Mouse (Mus musculus): Measurements from ENCODE around the gene Nes. TPM values are rescaled to one million over a fixed set of nuclear protein-coding genes. Genes with fewer than 3 reads are reported as not detected.

Nes gene
- polyA plus RNA-seq, 1 experiment from 2014 or later: 20.0 TPM

DNA sequence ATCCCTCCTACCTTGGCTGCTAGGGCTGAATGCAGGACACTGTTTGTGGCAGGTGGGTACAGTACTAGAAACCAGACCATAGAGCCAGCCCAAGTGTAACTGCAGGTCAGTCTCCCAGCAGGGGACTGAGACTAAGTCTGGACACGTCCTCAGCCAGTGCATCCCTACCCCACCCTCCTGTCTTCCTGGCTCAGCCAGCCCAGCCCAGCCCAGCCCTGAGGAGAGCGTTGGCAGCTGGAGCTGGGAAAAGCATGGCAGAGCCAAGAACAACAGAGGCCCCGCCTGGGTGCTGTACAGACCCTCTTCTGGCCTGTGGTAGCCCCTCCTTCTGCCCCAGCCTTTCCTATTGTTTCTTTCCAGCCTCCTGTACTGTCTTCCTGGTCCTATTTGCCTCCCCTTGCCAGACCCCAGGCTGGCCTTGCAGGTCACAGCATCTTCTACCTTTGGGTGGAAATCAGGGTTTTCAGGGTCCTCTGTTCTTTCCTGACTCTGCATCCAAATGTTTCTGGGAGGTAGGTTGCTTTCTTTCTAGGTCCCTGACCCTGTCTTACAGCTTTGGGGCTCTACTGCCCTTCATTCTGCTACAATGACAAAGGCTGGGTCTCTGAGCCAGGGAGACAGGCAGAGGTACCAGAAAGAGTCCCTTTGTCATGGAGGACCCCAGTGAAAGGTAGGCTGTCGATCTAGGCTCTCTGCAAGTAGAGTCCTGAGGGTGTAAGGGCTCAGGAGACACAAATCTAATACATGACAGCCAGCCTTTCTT lies 25.9 kb upstream of the Nes start:
- Histone ChIP-seq H3K9me3 (no peaks in the 10 kb centered on the region), H3K36me3 (peaks cover 21% of the 10 kb centered on the region), H3K27ac (no peak overlapping the region), H3K9ac (no peak overlapping the region), H3K4me2 (replicated peaks) (no peak overlapping the region), H3K4me1 (replicated peaks) (peaks cover 27% of the 10 kb centered on the region), H3K27me3 (replicated peaks) (peaks cover 28% of the 10 kb centered on the region), H3K4me3 (replicated peaks) (no peak overlapping the region)
- ATAC-seq: no peak
- 33% methylated on average over 4 of the region's 4 CpGs for WGBS

GRCm38 (mm10) chr3:87945781-87946540 lies 24.9 kb upstream of the Nes start:
- WGBS: 45% methylated on average over 12 of the region's 12 CpGs

GRCm38 (mm10) chr3:87946541-87946860 lies 24.4 kb upstream of the Nes start:
- Histone ChIP-seq H3K4me1 (replicated peaks) (peaks cover 28% of the 10 kb centered on the region), H3K4me2 (replicated peaks) (no peak overlapping the region), H3K9me3 (no peaks in the 10 kb centered on the region), H3K27ac (no peak overlapping the region), H3K4me3 (replicated peaks) (no peak overlapping the region), H3K9ac (no peak overlapping the region; the same call in 1 of the 2 replicates), H3K36me3 (peaks cover 11% of the 10 kb centered on the region; the same call in 1 of the 2 replicates), H3K27me3 (replicated peaks) (peaks cover 33% of the 10 kb centered on the region)
- 45% methylated on average over 1 of the region's 1 CpGs for WGBS
- ATAC-seq: no peak

More at GRCm38 (mm10) chr3:87945781-87946540, 24.9 kb upstream of the Nes start:
- no peak for ATAC-seq
- no peak overlapping the region for H3K27ac ChIP-seq
- H3K36me3 ChIP-seq: peaks cover 17% of the 10 kb centered on the region
- H3K4me3 ChIP-seq (replicated peaks): no peak overlapping the region
- H3K9ac ChIP-seq: no peak overlapping the region
- no peaks in the 10 kb centered on the region for H3K9me3 ChIP-seq
- no peak overlapping the region for H3K4me2 ChIP-seq (replicated peaks)
- peaks cover 31% of the 10 kb centered on the region for H3K27me3 ChIP-seq (replicated peaks)
- peaks cover 27% of the 10 kb centered on the region for H3K4me1 ChIP-seq (replicated peaks)

- ATAC-seq: no peak
- Histone ChIP-seq H3K4me2 (replicated peaks) (peak overlapping the region; percentile 59), H3K27ac (no peak overlapping the region), H3K4me1 (replicated peaks) (peaks cover 34% of the 10 kb centered on the region), H3K36me3 (peaks cover 4% of the 10 kb centered on the region; the same call in 1 of the 2 replicates), H3K27me3 (replicated peaks) (peaks cover 35% of the 10 kb centered on the region), H3K9ac (peak overlapping the region; percentile 22; the same call in 1 of the 2 replicates), H3K9me3 (no peaks in the 10 kb centered on the region), H3K4me3 (replicated peaks) (peak overlapping the region; percentile 19)
- 9% methylated on average over 26 of the region's 26 CpGs for WGBS
Observed at GRCm38 (mm10) chr3:87947056-87947810, 23.6 kb upstream of the Nes start.

- Histone ChIP-seq H3K27ac (no peak overlapping the region), H3K9ac (peak overlapping the region; percentile 22; the same call in 1 of the 2 replicates), H3K4me3 (replicated peaks) (peak overlapping the region; percentile 19), H3K36me3 (no peaks in the 10 kb centered on the region), H3K4me2 (replicated peaks) (peak overlapping the region; percentile 59), H3K9me3 (no peaks in the 10 kb centered on the region), H3K27me3 (replicated peaks) (peaks cover 37% of the 10 kb centered on the region), H3K4me1 (replicated peaks) (peaks cover 36% of the 10 kb centered on the region)
- 3% methylated on average over 17 of the region's 17 CpGs for WGBS
- no peak for ATAC-seq
Observed at GRCm38 (mm10) chr3:87947811-87948199, 23.1 kb upstream of the Nes start.

DNA sequence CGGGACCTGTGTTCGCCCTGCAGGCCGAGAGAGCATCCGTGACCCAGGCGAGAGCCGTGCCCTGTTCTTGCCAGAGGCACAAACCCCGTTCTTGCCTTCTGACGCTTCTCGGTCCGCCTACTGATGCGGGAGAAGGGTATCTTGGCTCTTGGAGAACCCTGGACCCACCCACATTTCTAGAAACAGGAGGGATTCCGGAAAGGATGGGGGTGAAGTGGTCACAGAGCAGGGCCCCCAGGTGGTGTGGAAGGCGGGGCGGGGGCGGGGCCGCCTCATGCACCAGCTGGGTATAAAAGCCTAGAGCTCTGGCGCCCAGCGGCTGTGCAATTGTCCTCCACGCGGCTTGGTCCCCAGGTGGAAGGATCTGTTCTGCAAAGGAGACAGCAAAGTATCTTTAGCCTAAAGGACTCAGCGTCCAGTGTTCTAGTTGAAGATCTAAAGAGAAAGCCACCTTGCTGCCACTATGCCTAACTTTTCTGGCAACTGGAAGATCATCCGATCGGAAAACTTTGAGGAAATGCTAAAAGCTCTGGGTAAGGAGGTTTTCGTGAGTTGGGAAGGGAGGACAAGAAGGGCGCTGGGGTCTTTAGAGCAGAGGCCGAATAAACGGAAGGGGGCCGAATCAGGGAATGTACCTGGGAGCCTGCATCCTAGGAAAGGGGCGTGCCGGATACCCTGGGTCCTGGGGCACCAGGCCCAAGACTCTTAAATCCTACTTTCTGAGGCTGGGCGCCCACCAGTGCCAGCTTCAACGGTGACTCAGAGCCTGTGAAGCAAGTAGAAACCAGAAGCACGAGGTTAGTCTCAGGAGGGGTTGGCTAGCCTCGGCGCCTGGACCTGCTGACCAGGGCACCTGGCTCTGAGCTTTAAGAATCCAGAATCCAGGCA lies 22.3 kb upstream of the Nes start, which contains the start of gene Crabp2:
Gene Crabp2, plus strand, starts transcription at position 289 of the 888 bp plus-strand sequence.
- Histone ChIP-seq H3K27ac (no peak within 1 kb of the TSS), H3K4me2 (replicated peaks) (peak within 1 kb of the TSS; percentile 59), H3K4me1 (replicated peaks) (peaks cover 36% of the 10 kb centered on the region), H3K4me3 (replicated peaks) (peak within 1 kb of the TSS; percentile 19), H3K36me3 (no peaks in the 10 kb centered on the region), H3K9me3 (no peaks in the 10 kb centered on the region), H3K9ac (peak within 1 kb of the TSS; percentile 22; the same call in 1 of the 2 replicates), H3K27me3 (replicated peaks) (peaks cover 39% of the 10 kb centered on the region)
- 0 out of 2 replicates have a peak, but pooled peaks have one; percentile 20 for ATAC-seq
- WGBS: 6% methylated on average over 35 of the region's 35 CpGs

DNA sequence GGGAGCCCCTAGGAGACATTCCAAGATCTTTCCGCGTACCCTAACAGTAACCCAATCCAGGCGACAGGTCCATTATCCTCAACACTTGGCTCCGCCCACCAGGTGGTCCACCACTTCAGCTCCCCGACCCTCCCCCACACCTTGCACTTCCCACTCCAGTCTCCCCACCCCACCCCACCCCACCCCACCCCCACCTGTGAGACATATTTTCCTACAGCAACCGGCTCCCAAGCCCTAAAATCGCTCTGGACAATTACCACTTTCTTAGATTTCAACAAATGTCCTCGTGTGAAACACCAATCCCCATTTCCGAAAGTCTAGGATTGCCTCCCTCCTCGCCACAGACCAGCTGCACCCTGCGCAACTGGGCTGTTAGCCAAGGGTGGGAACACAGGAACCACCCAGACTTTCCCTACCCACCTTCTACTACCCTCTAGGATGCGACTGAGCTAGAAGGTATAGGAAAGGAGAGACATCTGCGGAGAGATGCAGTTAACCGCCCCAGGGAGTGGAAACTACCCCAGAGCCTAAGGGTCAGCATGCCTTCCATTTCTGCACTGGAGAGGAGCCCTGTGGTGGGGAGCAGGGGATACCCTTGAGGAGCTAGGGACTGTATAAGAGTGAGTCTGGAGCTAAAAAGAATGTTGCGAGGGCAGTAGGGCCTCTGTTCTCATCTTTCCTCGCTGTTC lies 21.5 kb upstream of the Nes start:
- ATAC-seq: no peak
- no peaks in the 10 kb centered on the region for H3K9me3 ChIP-seq
- peaks cover 36% of the 10 kb centered on the region for H3K4me1 ChIP-seq (replicated peaks)
- no peak overlapping the region for H3K9ac ChIP-seq
- H3K4me2 ChIP-seq (replicated peaks): peak overlapping the region; percentile 59
- H3K36me3 ChIP-seq: no peaks in the 10 kb centered on the region
- 23% methylated on average over 16 of the region's 16 CpGs for WGBS
- no peak overlapping the region for H3K27ac ChIP-seq
- no peak overlapping the region for H3K4me3 ChIP-seq (replicated peaks)
- H3K27me3 ChIP-seq (replicated peaks): peaks cover 39% of the 10 kb centered on the region

DNA sequence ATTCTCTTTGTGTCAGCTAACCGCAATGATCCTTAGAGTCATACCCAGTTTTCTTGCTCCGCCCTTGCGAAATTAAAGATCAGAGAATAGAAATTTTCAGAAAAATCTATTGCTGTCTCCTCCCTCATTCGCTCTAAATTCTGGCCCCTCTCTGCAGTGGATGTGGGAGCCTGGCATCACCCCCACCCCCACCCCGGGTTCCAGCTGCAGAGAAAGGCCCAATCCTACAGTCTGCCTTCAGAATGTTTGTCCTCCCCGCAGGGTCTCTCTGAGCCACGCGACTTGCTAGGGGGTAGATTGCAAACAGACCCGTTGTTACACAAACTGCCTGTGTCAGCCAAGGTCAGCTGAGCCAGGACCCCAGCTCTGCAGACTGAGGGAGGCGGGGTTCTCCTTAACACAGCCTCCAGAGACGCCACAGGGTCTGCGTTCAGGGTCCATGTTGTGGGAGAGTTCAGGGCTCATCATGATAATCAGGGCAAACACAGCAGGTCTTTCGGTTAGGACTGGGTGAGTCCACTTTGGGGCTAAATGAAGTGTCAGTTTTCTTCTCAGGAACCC lies 20.8 kb upstream of the Nes start:
- peaks cover 36% of the 10 kb centered on the region for H3K4me1 ChIP-seq (replicated peaks)
- no peaks in the 10 kb centered on the region for H3K9me3 ChIP-seq
- 0 out of 2 replicates have a peak overlapping the region, but pooled peaks have one; percentile 24 for H3K4me2 ChIP-seq (replicated peaks)
- H3K4me3 ChIP-seq (replicated peaks): no peak overlapping the region
- no peak overlapping the region for H3K9ac ChIP-seq
- ATAC-seq: no peak
- H3K27me3 ChIP-seq (replicated peaks): peaks cover 39% of the 10 kb centered on the region
- no peak overlapping the region for H3K27ac ChIP-seq
- no peaks in the 10 kb centered on the region for H3K36me3 ChIP-seq
- WGBS: 29% methylated on average over 13 of the region's 13 CpGs

- ATAC-seq: no peak
Observed at GRCm38 (mm10) chr3:87951946-87952345, 18.9 kb upstream of the Nes start.

GRCm38 (mm10) chr3:87952440-87952839 lies 18.4 kb upstream of the Nes start:
- peak overlapping the region; percentile 25 for H3K4me3 ChIP-seq (replicated peaks)
- no peaks in the 10 kb centered on the region for H3K9me3 ChIP-seq
- peaks cover 35% of the 10 kb centered on the region for H3K27me3 ChIP-seq (replicated peaks)
- ATAC-seq: peak; percentile 72
- 17% methylated on average over 5 of the region's 5 CpGs for WGBS
- H3K4me1 ChIP-seq (replicated peaks): peaks cover 29% of the 10 kb centered on the region
- peak overlapping the region; percentile 59 for H3K4me2 ChIP-seq (replicated peaks)
- peak overlapping the region; percentile 48; the same call in 1 of the 2 replicates for H3K27ac ChIP-seq
- H3K36me3 ChIP-seq: no peaks in the 10 kb centered on the region
- H3K9ac ChIP-seq: peak overlapping the region; percentile 41

More at GRCm38 (mm10) chr3:87951946-87952345, 18.9 kb upstream of the Nes start:
- WGBS: 24% methylated on average over 12 of the region's 12 CpGs
- H3K9me3 ChIP-seq: no peaks in the 10 kb centered on the region
- H3K4me3 ChIP-seq (replicated peaks): peak overlapping the region; percentile 25
- H3K4me2 ChIP-seq (replicated peaks): peak overlapping the region; percentile 59
- H3K9ac ChIP-seq: peak overlapping the region; percentile 41
- peaks cover 36% of the 10 kb centered on the region for H3K27me3 ChIP-seq (replicated peaks)
- no peaks in the 10 kb centered on the region for H3K36me3 ChIP-seq
- peak overlapping the region; percentile 48; the same call in 1 of the 2 replicates for H3K27ac ChIP-seq
- H3K4me1 ChIP-seq (replicated peaks): peaks cover 32% of the 10 kb centered on the region
